Mouse (Mus musculus) embryo, embryonic 10 days (tissue): ENCODE measurements around the gene Kif6.

Source experiments
- DNase-seq: peaks from one replicate; pipeline ENCODE4 v3.0.0-alpha.2; 2015; ENCODE audit warnings: low spot score

Kif6 gene

DNA sequence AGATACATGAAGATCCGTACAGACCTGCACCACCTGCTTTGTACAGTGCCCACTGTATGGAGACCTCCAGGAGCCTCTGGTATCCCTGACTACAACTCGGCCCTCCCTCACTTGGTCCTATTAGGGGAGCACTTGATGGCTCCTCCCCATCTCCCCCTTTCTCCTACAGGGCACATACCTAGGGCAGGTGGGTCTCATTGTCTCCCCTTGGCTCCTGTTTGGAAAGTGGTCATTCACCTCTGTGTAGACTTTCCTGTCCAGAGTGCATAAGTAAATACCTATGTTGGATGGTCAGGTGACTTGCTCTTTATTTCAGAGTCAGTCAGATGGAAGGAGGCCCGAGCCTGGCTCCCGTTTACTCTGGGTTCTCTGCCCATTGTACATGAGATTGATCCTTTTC lies 308.5 kb downstream of the Kif6 start:
- DNase-seq = no peak

DNA sequence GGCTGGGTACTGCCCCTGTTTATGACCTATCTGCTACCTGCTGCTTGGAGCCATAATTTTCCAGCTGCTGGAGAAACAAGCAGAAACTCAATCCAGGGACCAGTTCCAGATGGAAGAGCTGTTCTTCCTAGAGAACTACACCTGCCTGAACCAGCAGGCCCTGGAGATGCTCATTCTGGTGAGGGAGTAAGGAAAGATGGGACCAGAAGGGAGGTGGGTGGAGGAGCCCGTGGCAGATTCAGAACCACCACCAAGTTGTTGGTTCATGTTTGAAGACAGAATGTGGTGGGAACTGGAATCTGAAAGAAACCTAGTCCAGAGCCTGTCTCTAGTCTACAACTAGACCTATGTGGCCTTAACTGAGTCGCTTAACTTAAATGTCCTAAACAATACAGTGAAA lies 312.7 kb downstream of the Kif6 start:
- DNase-seq = no peak

DNA sequence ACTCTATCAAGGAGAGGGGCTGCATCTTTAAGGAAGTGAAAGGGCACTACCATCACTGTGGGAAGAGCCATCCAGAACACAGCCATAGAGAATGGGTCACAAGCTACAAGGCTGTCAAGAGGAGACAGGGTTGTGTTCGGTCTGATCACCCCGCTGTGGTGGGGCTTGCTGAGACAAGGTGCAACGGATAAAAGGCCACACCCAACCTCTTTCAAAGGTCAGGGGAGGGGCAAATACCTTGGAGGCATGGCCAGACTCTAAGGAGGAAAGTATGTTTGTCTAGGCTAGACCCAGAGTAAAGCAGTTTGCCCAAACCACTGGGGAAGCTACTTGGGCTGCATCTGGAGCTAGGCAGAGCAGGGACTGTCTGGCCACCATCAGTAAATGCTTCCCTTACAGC lies 318.9 kb downstream of the Kif6 start:
- no peak for DNase-seq

DNA sequence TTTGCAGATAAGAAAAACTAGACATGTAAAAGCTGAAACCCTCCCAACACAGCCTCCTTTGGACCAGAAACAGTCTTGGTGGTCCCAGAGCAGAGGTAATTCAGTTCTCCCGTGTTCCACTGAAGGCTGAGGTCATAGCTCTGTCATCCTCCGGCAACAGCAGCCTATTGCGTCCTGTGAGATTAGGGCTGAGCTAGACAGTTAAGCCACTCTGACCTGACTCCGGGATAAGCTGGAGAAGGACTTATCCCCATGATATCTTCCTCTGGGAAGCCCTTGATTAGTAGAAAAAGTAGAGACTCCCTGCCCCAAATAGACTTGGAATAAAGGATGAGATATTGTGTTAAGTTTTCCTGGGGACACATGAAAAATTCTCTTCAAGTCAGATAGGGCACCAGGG lies 319.6 kb downstream of the Kif6 start:
- DNase-seq = no peak

DNA sequence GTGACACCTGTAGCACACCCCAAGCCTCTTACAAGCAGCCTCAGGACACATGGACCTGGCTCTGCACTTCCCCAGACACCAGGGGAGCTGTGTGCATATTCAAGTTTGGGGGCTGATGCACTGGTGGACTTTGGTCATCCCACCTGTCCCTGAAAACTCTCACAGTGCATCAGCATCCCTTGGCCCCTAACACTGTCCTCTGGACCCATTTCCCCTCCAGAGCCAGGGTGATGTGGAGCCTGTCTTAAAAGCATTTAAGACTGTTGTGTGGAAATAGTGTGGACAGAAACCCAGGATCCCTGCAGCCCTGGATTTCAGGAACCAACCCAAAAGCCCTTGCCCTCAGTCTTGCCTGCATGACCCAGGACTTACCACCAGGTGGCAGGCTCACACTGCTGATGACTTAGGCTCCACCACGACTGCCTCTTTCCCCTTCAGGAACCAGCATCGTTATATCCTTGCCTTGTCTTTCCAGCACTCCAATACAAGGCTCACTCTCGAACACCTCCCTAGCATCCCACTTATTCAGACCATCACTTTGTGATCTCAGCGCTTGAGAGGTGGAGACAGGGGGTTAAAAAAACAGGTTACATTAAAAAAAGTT lies 320.8 kb downstream of the Kif6 start:
- DNase-seq = peak; percentile 90

DNA sequence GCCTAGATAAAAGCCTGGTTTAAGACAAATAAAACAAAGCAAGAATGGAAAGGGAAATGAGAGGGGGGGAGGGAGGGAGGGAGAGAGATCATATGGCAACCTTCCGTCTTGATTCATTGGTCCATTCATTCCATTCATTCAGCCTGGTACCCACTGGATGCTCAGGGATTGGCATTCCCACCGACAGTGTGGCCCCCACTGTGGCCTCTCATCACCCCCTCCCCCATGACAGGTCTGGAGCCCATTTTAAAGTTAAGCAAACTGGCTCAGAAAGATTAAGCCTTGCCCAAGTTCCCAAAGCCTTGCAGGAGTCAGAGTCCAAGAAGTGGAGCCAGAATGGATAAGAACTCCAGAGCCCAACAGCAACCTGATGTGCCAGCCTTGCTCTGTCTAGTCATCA lies 321.3 kb downstream of the Kif6 start:
- DNase-seq = no peak

DNA sequence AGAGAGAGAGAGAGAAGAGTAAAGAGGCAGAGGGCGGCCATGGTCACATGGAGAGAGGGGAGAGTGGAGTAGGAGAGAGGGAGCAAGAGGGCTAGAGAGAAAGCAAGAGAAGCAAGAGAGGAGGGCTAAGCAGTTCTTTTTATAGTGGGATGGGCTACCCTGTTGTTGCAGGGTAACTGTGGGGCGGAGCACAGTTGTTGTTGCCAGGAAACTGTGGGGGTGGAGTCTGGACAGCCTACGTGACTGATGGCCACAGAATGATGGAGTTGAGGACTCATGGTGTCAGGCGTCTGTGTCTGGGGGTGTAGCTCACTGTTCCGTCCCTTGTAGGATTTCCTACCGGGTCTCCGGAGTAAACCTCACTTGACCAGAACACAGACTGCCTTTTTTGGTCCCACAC lies 324.2 kb downstream of the Kif6 start:
- DNase-seq = peak; percentile 17

DNA sequence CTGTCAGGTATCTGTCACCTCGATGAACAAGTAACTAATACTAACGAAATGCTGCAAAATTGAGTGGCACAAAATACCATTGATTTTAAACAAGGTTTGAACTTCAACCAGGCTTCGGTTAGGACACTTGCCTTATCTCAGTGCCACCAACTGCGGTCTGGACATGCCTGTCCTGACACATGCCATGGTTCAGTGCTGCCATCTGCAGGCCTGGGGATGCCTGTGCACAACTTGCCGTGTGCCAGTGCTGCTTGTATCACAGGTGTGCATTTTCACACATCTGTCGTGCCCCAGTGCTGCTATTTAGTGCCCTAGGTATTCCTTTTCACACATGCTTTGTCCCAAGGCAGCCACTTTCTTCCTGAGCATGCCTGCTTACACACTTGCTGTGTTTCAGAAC lies 327.7 kb downstream of the Kif6 start:
- peak; percentile 68 for DNase-seq

DNA sequence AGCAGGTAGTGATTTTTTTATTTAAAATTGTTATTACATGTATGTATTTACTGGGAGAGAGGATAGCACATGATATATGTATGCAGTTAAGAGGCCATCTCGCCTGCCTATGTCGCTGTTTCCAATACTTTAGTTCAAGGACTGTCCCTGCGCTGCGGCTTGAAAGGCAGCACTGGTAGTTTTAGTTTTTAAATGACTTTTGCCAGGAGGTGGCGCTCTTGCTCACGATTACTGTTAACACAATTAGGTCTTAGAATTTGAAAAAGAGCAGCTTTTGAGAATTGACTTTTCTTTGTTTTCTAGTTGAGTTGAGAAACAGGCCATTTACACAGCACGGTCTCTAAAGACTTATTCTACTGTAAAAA lies 336.5 kb downstream of the Kif6 start:
- peak; percentile 88 for DNase-seq

DNA sequence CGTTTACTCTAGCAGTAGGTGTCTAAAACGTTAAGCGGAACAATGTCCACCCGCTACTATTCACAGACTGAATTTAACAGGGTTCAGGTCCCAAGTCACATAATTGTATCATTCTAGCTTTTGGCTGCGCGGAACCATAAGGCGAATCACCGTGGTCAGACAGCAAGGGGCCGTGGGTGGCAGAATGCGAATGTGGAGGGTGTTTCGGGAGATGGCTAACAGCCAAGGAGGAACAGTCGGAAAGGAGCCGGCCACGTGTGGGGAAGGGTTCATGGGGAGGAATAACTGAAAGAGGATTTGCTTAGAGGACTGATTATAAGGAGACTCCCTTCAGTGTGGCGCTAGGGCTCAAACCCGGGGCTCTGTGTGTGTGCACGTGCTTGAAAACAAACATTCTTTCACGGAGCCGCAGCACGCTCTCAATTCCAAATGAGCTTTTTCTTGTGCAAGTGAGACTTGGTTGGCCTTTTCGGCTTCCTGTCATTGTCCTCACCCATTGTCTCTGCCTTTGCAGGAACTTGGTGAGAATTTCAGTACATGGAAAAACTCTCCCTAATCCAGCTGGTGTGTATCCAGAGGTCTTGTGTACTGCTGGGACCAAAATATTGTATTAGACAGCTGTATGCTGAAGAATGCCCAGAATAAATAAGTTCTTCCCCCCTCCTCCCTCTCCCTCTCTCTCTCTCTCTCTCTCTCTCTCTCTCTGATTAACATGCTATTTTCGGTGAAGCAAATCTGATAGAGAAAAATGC lies 337.1 kb downstream of the Kif6 start:
- peak; percentile 22 for DNase-seq

DNA sequence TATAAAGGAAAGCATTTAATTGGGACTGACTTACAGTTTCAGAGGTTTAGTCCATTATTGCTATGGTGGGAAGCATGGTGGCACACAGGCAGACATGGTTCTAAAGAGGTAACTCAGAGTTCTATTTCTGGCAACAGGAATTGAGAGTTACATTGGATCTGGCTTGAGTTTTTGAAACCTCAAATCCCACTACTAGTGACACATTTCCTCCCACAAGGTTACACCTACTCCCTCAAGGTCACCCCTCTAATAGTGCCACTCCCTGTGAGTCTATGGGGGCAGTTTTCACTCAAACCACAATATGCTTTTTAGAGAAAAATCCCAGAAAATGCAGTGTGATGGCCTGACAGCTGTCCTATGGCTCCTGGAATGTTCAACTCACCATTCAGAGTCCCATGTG lies 344.1 kb downstream of the Kif6 start:
- DNase-seq = no peak
